Comparison of ENCODE assay signal across 8 mouse cellular contexts in genomic region chr1:132374140-132374872, GRCm38 (mm10). TPM values are rescaled to one million over a fixed set of nuclear protein-coding genes. Genes with fewer than 3 reads are reported as not detected.
DNase-seq lines count a peak whose midpoint lies in the region; ATAC-seq lines count a peak whose summit lies in the region.

No protein-coding gene starts in this region.

- peak overlapping the region; percentile 71 for H3K27ac ChIP-seq in heart, embryonic 15.5 days
- peak overlapping the region; percentile 19; the same call in 1 of the 2 replicates for H3K27ac ChIP-seq in limb, embryonic 12.5 days
- H3K27ac ChIP-seq in midbrain, embryonic 15.5 days, result peak overlapping the region; percentile 38

- 25% methylated on average over 5 of the region's 5 CpGs for WGBS in heart, embryonic 15.5 days
- WGBS in limb, embryonic 12.5 days, result 33% methylated on average over 5 of the region's 5 CpGs
- WGBS in midbrain, embryonic 15.5 days, result 53% methylated on average over 5 of the region's 5 CpGs

- H3K4me2 ChIP-seq in heart, embryonic 15.5 days, result peak overlapping the region; percentile 2; the same call in 1 of the 2 replicates
- no peak overlapping the region; the same call in 1 of the 2 replicates for H3K4me2 ChIP-seq in limb, embryonic 12.5 days
- H3K4me2 ChIP-seq in midbrain, embryonic 15.5 days, result no peak overlapping the region

- no peak overlapping the region for H3K9ac ChIP-seq in heart, embryonic 15.5 days
- H3K9ac ChIP-seq in limb, embryonic 12.5 days (replicated peaks), result 0 out of 2 replicates have a peak overlapping the region, but pooled peaks have one; percentile 34
- no peak overlapping the region for H3K9ac ChIP-seq in midbrain, embryonic 15.5 days

- peak; percentile 36; the same call in 1 of the 2 replicates for ATAC-seq in heart, embryonic 15.5 days (replicated peaks; ENCODE audit: insufficient number of reproducible peaks, insufficient read depth, low FRiP score, low read depth)
- ATAC-seq in limb, embryonic 12.5 days (ENCODE audit: insufficient number of reproducible peaks, insufficient read depth, low FRiP score, low TSS enrichment, low read depth), result peak; percentile 69
- ATAC-seq in midbrain, embryonic 15.5 days (replicated peaks), result peak; percentile 34; the same call in 1 of the 2 replicates

- no peaks in the 10 kb centered on the region for H3K9me3 ChIP-seq in heart, embryonic 15.5 days (replicated peaks)
- no peaks in the 10 kb centered on the region for H3K9me3 ChIP-seq in limb, embryonic 12.5 days
- H3K9me3 ChIP-seq in midbrain, embryonic 15.5 days, result no peaks in the 10 kb centered on the region

- DNase-seq in cerebellum, postnatal 10 days, result peak; percentile 73 to 77
- no peak for DNase-seq in cerebellum, postnatal 4 days (ENCODE audit: low spot score in 2 of 2)
- DNase-seq in Muller cell, postnatal 12 days (ENCODE audit: inconsistent ontology term), result peak; percentile 49
- no peak for DNase-seq in urinary bladder, postnatal 4 days (ENCODE audit: low spot score in 2 of 2)
- no peak for DNase-seq in urinary bladder, adult 2 months (ENCODE audit: low spot score)

- no peaks in the 10 kb centered on the region for H3K27me3 ChIP-seq in heart, embryonic 15.5 days
- no peaks in the 10 kb centered on the region for H3K27me3 ChIP-seq in limb, embryonic 12.5 days
- H3K27me3 ChIP-seq in midbrain, embryonic 15.5 days (replicated peaks), result no peaks in the 10 kb centered on the region

- peaks cover 73% of the 10 kb centered on the region for H3K4me1 ChIP-seq in heart, embryonic 15.5 days (replicated peaks)
- peaks cover 38% of the 10 kb centered on the region for H3K4me1 ChIP-seq in limb, embryonic 12.5 days (replicated peaks)
- peaks cover 68% of the 10 kb centered on the region for H3K4me1 ChIP-seq in midbrain, embryonic 15.5 days

- H3K36me3 ChIP-seq in heart, embryonic 15.5 days, result no peaks in the 10 kb centered on the region; the same call in 1 of the 2 replicates
- peaks cover 56% of the 10 kb centered on the region for H3K36me3 ChIP-seq in limb, embryonic 12.5 days
- peaks cover 11% of the 10 kb centered on the region; the same call in 1 of the 2 replicates for H3K36me3 ChIP-seq in midbrain, embryonic 15.5 days (replicated peaks)

- no peak overlapping the region for H3K4me3 ChIP-seq in heart, embryonic 15.5 days
- no peak overlapping the region for H3K4me3 ChIP-seq in limb, embryonic 12.5 days (replicated peaks)
- H3K4me3 ChIP-seq in midbrain, embryonic 15.5 days, result no peak overlapping the region

RNA-seq across cellular contexts. Expression of gene Tmcc2, which starts 16.8 kb away (rescaled TPM):
- 12.9 and 18.8 TPM in 2 replicates for polyA plus RNA-seq in heart, embryonic 15.5 days (2015; fragmentation: Nextera tagmentation; extraction: Ambion mirVana)
- 17.7 and 19.0 TPM in 2 replicates for polyA plus RNA-seq in limb, embryonic 12.5 days (2016; fragmentation: Nextera tagmentation; extraction: Ambion mirVana)
- 38.4 and 39.4 TPM in 2 replicates for polyA plus RNA-seq in midbrain, embryonic 15.5 days (2015; fragmentation: Nextera tagmentation; extraction: Ambion mirVana)
- 7.9 and 9.8 TPM in 2 replicates for polyA plus RNA-seq in urinary bladder, adult 2 months (2012; rRNA removed)

RNA-seq across cellular contexts. Expression of gene Dstyk, which starts 43.0 kb away (rescaled TPM):
- 9.2 and 11.1 TPM in 2 replicates for polyA plus RNA-seq in heart, embryonic 15.5 days (2015; fragmentation: Nextera tagmentation; extraction: Ambion mirVana)
- 21.2 and 21.3 TPM in 2 replicates for polyA plus RNA-seq in limb, embryonic 12.5 days (2016; fragmentation: Nextera tagmentation; extraction: Ambion mirVana)
- 12.1 and 12.4 TPM in 2 replicates for polyA plus RNA-seq in midbrain, embryonic 15.5 days (2015; fragmentation: Nextera tagmentation; extraction: Ambion mirVana)
- 20.2 and 20.8 TPM in 2 replicates for polyA plus RNA-seq in urinary bladder, adult 2 months (2012; rRNA removed)

RNA-seq across cellular contexts. Expression of gene Nuak2, which starts 58.4 kb away (rescaled TPM):
- 3.0 and 3.7 TPM in 2 replicates for polyA plus RNA-seq in heart, embryonic 15.5 days (2015; fragmentation: Nextera tagmentation; extraction: Ambion mirVana)
- polyA plus RNA-seq in limb, embryonic 12.5 days (2016; fragmentation: Nextera tagmentation; extraction: Ambion mirVana), result 0.63 and 0.95 TPM in 2 replicates
- polyA plus RNA-seq in midbrain, embryonic 15.5 days (2015; fragmentation: Nextera tagmentation; extraction: Ambion mirVana), result 26.1 and 27.9 TPM in 2 replicates
- polyA plus RNA-seq in urinary bladder, adult 2 months (2012; rRNA removed), result 3.4 TPM in 2 replicates

Comparison
In these comparisons a context has a peak if more than half of its experiments do, and no peak if none do; other contexts are left out.
1. DNase-seq: peak in cerebellum, postnatal 10 days (2 of 2) and Muller cell, postnatal 12 days (single experiment); none in cerebellum, postnatal 4 days (0 of 2), urinary bladder, postnatal 4 days (0 of 2) and urinary bladder, adult 2 months (single experiment).
2. H3K27ac ChIP-seq: peak in every context shown above with its lines; median percentile 71 in heart, embryonic 15.5 days; 38 in midbrain, embryonic 15.5 days; 19 in limb, embryonic 12.5 days.
3. Peak in every context shown above with its lines, with median percentiles within 50 percentile points of each other: ATAC-seq.